Mouse (Mus musculus) ES-E14 (cell line): ENCODE data around the gene Khsrp.

ENCODE experiments used
- CHD2 ChIP-seq: IDR thresholded peaks from 2 replicates; pipeline ENCODE4 v1.6.1; 2014; ENCODE audit warnings: mild to moderate bottlenecking, low read depth, low read length, inconsistent platforms
- HCFC1 ChIP-seq: IDR thresholded peaks from 2 replicates; pipeline ENCODE4 v1.6.1; 2012; ENCODE audit warnings: low read length, inconsistent platforms, borderline replicate concordance; ENCODE audit not compliant: insufficient read depth
- MAFK ChIP-seq: IDR thresholded peaks from 2 replicates; pipeline ENCODE4 v1.6.1; 2014; ENCODE audit warnings: mild to moderate bottlenecking, low read depth, low read length, inconsistent platforms; ENCODE audit not compliant: insufficient read depth
- ZC3H11A ChIP-seq: IDR thresholded peaks from 2 replicates; pipeline ENCODE4 v1.6.1; 2012; ENCODE audit warnings: low read depth, mild to moderate bottlenecking, inconsistent platforms, low read length, borderline replicate concordance
- ZNF384 ChIP-seq: IDR thresholded peaks from 2 replicates; pipeline ENCODE4 v1.6.1; 2012; ENCODE audit warnings: low read depth, low read length, inconsistent platforms

- TF ChIP-seq CHD2 = no peak
- TF ChIP-seq ZNF384 = no peak
- TF ChIP-seq HCFC1 = no peak
- TF ChIP-seq ZC3H11A = no peak
- no peak for TF ChIP-seq MAFK
These were observed 49.3 kb downstream of the Khsrp start, which contains the start of gene Acer1 for GRCm38 (mm10) chr17:56982013-56982412.
